Mouse (Mus musculus) ES-Bruce4 (cell line): Measurements from ENCODE around the gene Zfp800.

Source experiments
- CTCF ChIP-seq: IDR thresholded peaks from one replicate; pipeline ENCODE4 v1.8.1; 2011; ENCODE audit warnings: low read depth, low read length
- EP300 ChIP-seq: IDR thresholded peaks from 2 replicates; pipeline ENCODE4 v1.6.1; 2011; ENCODE audit warnings: low read depth, low read length; ENCODE audit not compliant: insufficient read depth
- POLR2A ChIP-seq: IDR thresholded peaks from one replicate; pipeline ENCODE4 v1.8.1; 2011; ENCODE audit warnings: low read length; ENCODE audit not compliant: insufficient read depth

DNA sequence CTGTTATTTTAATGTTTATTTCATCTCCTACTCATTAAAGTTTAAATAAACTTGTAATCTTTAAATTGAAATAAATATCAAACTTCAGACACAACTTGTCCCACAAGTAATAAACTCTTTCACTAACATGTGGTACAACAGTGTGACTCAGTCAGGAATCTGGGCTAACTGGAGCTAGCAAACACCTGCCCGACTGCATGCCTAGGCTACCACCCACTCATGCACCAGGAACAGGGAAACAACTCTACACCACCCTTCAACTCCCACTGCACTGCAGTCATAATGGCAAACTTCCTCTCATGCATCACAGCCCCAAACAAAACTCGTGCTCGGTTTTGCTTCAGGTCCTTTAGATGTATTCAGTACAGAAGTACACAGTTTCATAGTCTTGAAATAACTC is 169.7 kb downstream of the Zfp800 start:
- TF ChIP-seq EP300 = no peak
- TF ChIP-seq CTCF = no peak
- TF ChIP-seq POLR2A = no peak
